Mouse (Mus musculus): ENCODE results near the gene Nkx2-5. TPM values are rescaled to one million over a fixed set of nuclear protein-coding genes. Genes with fewer than 3 reads are reported as not detected.

Gene Nkx2-5
- 0.53 and 1.3 TPM in 2 replicates for polyA plus RNA-seq (2012; ENCODE audit: low replicate concordance)

DNA sequence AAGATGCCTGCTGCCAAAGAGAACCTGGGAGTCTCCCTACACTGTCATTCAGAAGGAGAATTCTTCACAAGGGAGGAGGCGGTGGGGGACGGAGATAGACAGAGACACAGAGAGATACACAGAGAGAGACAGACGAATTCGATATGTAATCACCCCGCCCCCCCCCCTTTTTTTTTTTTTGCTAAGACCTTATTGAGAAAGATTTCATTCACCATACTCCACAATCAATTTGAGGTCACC, at the start of gene Nkx2-5:
Gene Nkx2-5 (minus strand): TSS at position 101 of the 240 bp plus-strand sequence.

Other genes with a start within 250 kb of the Nkx2-5 start
- gene Atp6v0e, start 181.8 kb downstream of the Nkx2-5 start, polyA plus RNA-seq (2012; ENCODE audit: low replicate concordance) = 19.6 and 33.0 TPM in 2 replicates
- 4.1 and 10.7 TPM in 2 replicates for gene Crebrf, start 129.4 kb downstream of the Nkx2-5 start, polyA plus RNA-seq (2012; ENCODE audit: low replicate concordance)
- 25.4 and 35.8 TPM in 2 replicates for gene Bnip1, start 63.9 kb downstream of the Nkx2-5 start, polyA plus RNA-seq (2012; ENCODE audit: low replicate concordance)
- 7.0 and 12.9 TPM in 2 replicates for gene Kifc5b, start 72.1 kb upstream of the Nkx2-5 start, polyA plus RNA-seq (2012; ENCODE audit: low replicate concordance)
- gene Phf1, start 88.0 kb upstream of the Nkx2-5 start, polyA plus RNA-seq (2012; ENCODE audit: low replicate concordance) = 397 and 1,097 TPM in 2 replicates
- gene Cuta, start 94.6 kb upstream of the Nkx2-5 start, polyA plus RNA-seq (2012; ENCODE audit: low replicate concordance) = 223 and 274 TPM in 2 replicates
- 3.4 and 4.3 TPM in 2 replicates for gene Syngap1, start 96.2 kb upstream of the Nkx2-5 start, polyA plus RNA-seq (2012; ENCODE audit: low replicate concordance)
- 12.2 and 19.1 TPM in 2 replicates for gene Zbtb9, start 128.2 kb upstream of the Nkx2-5 start, polyA plus RNA-seq (2012; ENCODE audit: low replicate concordance)
- 108 and 139 TPM in 2 replicates for gene Bak1, start 184.0 kb upstream of the Nkx2-5 start, polyA plus RNA-seq (2012; ENCODE audit: low replicate concordance)
- gene Itpr3, start 212.3 kb upstream of the Nkx2-5 start, polyA plus RNA-seq (2012; ENCODE audit: low replicate concordance) = 56.3 and 104 TPM in 2 replicates

All from hematopoietic multipotent progenitor cell, adult 10-12 weeks (in vitro differentiated cells).